Mouse (Mus musculus) neural tube, embryonic 14.5 days (tissue): Measurements from ENCODE around the gene Zdhhc13. TPM values are rescaled to one million over a fixed set of nuclear protein-coding genes. Genes with fewer than 3 reads are reported as not detected.

ENCODE experiments used
- ATAC-seq: fragments of 200-750 bp; cut with Nextera tagmentation; 2 replicates; pipeline ENCODE4 v1.8.0; 2017; ENCODE audit warnings: low read depth, mild to moderate bottlenecking, moderate TSS enrichment, moderate library complexity
- H3K27ac ChIP-seq: fragments of 300-500 bp; sonication (generic); 2 replicates; pipeline ENCODE4 v1.5.1; 2014; ENCODE audit warnings: low read depth, mild to moderate bottlenecking, control low read depth, low read length, moderate library complexity, mixed read lengths
- H3K27me3 ChIP-seq: fragments of 300-500 bp; sonication (generic); 2 replicates; pipeline ENCODE4 v1.6.1; 2014; ENCODE audit warnings: low read length; ENCODE audit not compliant: control insufficient read depth, insufficient read depth
- H3K36me3 ChIP-seq: fragments of 300-500 bp; sonication (generic); 2 replicates; pipeline ENCODE4 v1.6.1; 2014; ENCODE audit warnings: low read length, mixed read lengths; ENCODE audit not compliant: control insufficient read depth, insufficient read depth
- H3K4me1 ChIP-seq: fragments of 300-500 bp; sonication (generic); 2 replicates; pipeline ENCODE4 v1.6.1; 2014; ENCODE audit warnings: low read length; ENCODE audit not compliant: control insufficient read depth, insufficient read depth
- H3K4me2 ChIP-seq: fragments of 300-500 bp; sonication (generic); 2 replicates; pipeline ENCODE4 v1.6.1; 2014; ENCODE audit warnings: mild to moderate bottlenecking, low read depth, low read length, control low read depth
- H3K4me3 ChIP-seq: fragments of 300-500 bp; sonication (generic); 2 replicates; pipeline ENCODE4 v1.5.1; 2014; ENCODE audit warnings: low read depth, low read length, control low read depth, mixed read lengths
- H3K9ac ChIP-seq: fragments of 300-500 bp; sonication (generic); replicated peaks from 2 replicates; pipeline ENCODE4 v1.6.1; 2014; ENCODE audit warnings: low read depth, mild to moderate bottlenecking, control low read depth, low read length, mixed read lengths
- H3K9me3 ChIP-seq: fragments of 300-500 bp; sonication (generic); 2 replicates; pipeline ENCODE4 v1.6.1; 2016; ENCODE audit warnings: low read length; ENCODE audit not compliant: control insufficient read depth
- WGBS: fragments of 180-500 bp; shearing (Covaris S2); extraction: QIAGEN DNeasy Blood & Tissue Kit; methylation state at CpG from one replicate; pipeline ENCODE4 v1.1.7; 2014; 5-methylcytosine and 5-hydroxymethylcytosine counted together
- polyA plus RNA-seq: library from polyadenylated mRNA; unstranded; fragments of >200 nt; fragmentation: Nextera tagmentation; extraction: Ambion mirVana; gene quantifications from 2 replicates; pipeline ENCODE4 v1.2.1, GENCODE M21; 2014

The Zdhhc13 gene
- polyA plus RNA-seq, 1 experiment from 2014 or later, result 48.1 TPM

DNA sequence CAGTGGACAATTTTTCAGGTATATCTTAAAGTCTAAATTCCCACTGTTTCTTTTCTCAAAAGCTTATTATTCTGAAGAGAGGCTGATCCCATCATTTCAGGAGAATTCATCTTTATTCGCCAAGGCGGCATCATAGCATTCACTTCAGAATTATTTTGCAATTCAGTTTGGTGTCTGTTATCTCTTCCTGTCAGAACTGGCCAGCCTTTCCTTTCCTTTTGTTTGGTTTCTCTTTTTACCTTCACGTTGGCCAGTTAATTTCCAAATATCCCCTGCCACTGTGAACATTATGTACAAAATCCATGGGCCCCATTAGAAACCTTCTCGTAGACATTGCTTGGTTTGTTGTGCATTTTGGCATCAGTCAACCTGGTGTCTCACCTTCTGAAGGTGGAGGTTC lies 70.6 kb downstream of the Zdhhc13 start:
- H3K27me3 ChIP-seq, result no peaks in the 10 kb centered on the region

GRCm38 (mm10) chr7:48860948-48861347 lies 72.1 kb downstream of the Zdhhc13 start:
- ATAC-seq, result no peak

More for the DNA sequence above, 70.6 kb downstream of the Zdhhc13 start:
- Histone ChIP-seq H3K4me1 (no peaks in the 10 kb centered on the region), H3K27ac (no peak overlapping the region), H3K4me2 (no peak overlapping the region), H3K36me3 (no peaks in the 10 kb centered on the region), H3K9ac (no peak overlapping the region), H3K9me3 (no peaks in the 10 kb centered on the region), H3K4me3 (no peak overlapping the region)
- 91% methylated on average over 4 of the region's 4 CpGs for WGBS
- no peak for ATAC-seq

DNA sequence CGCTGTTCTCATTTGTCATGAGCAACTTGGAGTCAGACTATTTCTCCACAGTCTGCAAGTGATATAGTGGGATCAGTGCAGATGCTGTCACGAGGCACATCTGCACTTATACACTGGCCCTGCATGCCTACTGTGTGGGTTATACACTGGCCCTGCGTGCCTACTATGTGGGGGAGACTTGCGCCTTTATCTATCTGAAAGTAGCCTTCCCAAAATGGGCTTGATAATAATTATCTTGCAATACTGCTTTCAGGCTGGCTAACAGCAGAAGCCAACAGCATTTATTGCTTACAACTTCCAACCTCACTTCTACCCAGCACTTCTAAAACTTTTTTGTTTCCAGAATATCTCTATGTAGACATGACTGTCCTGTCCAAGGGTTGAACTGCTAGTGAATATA lies 73.0 kb downstream of the Zdhhc13 start:
- Histone ChIP-seq H3K4me1 (no peaks in the 10 kb centered on the region), H3K9me3 (no peaks in the 10 kb centered on the region), H3K27ac (no peak overlapping the region), H3K4me2 (no peak overlapping the region), H3K27me3 (no peaks in the 10 kb centered on the region), H3K9ac (no peak overlapping the region), H3K4me3 (no peak overlapping the region), H3K36me3 (no peaks in the 10 kb centered on the region)
- ATAC-seq, result no peak
- WGBS, result 89% methylated on average over 4 of the region's 4 CpGs

More at GRCm38 (mm10) chr7:48860948-48861347, 72.1 kb downstream of the Zdhhc13 start:
- Histone ChIP-seq H3K4me2 (no peak overlapping the region), H3K27ac (no peak overlapping the region), H3K27me3 (no peaks in the 10 kb centered on the region), H3K36me3 (no peaks in the 10 kb centered on the region), H3K4me3 (no peak overlapping the region), H3K4me1 (no peaks in the 10 kb centered on the region), H3K9ac (no peak overlapping the region), H3K9me3 (no peaks in the 10 kb centered on the region)
- WGBS, result 27% methylated on average over 1 of the region's 1 CpGs

GRCm38 (mm10) chr7:48864199-48864598 lies 75.4 kb downstream of the Zdhhc13 start:
- no peaks in the 10 kb centered on the region for H3K36me3 ChIP-seq
- H3K27ac ChIP-seq, result no peak overlapping the region
- no peak overlapping the region for H3K9ac ChIP-seq
- no peaks in the 10 kb centered on the region for H3K4me1 ChIP-seq
- ATAC-seq, result no peak
- no peaks in the 10 kb centered on the region for H3K27me3 ChIP-seq
- no peak overlapping the region for H3K4me3 ChIP-seq
- H3K4me2 ChIP-seq, result no peak overlapping the region
- H3K9me3 ChIP-seq, result no peaks in the 10 kb centered on the region

DNA sequence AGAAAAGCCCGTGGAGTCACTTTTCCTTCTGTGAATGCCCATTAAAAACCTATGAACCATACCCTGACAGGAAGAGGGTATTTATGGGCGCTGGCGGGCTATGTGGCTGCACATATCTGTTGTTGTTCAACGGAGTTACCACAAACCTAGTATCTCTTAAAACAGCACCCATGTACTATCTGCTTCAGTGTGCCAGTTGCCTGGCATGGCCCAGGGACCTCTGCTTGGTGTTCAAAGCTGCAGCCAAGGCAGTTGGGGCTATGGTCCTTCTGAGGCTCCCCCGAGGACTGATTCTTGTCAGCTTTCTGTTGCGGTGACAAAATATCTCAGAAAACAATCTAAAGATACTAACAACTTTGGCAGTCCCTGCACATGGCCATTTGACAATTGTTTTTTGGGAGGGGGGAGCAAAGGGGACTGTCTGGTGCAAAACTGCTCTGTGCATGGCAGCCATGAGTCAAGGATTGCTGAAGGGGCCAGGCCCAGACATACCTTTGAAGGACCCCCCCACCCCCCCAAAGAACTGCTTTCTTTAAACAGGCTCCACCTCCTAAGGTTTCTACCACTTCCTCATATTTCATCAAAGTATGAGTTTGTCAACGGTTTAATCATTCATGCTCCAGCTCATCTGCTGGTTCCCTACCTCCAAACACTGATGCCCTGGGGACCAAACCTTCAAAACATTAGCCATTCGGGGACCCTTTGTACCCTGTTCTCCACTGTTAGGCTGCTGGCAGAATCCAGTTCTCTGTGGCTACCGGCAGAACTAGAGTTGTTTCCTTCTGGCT lies 76.1 kb downstream of the Zdhhc13 start:
- no peak overlapping the region for H3K4me3 ChIP-seq
- no peak overlapping the region for H3K9ac ChIP-seq
- no peaks in the 10 kb centered on the region for H3K4me1 ChIP-seq
- H3K36me3 ChIP-seq, result no peaks in the 10 kb centered on the region
- no peak overlapping the region for H3K27ac ChIP-seq
- no peak for ATAC-seq
- H3K9me3 ChIP-seq, result no peaks in the 10 kb centered on the region
- H3K4me2 ChIP-seq, result no peak overlapping the region
- 93% methylated on average over 9 of the region's 9 CpGs for WGBS
- no peaks in the 10 kb centered on the region for H3K27me3 ChIP-seq

GRCm38 (mm10) chr7:48867576-48867975 lies 78.8 kb downstream of the Zdhhc13 start:
- Histone ChIP-seq H3K4me1 (no peaks in the 10 kb centered on the region), H3K4me3 (no peak overlapping the region), H3K27me3 (no peaks in the 10 kb centered on the region), H3K9me3 (no peaks in the 10 kb centered on the region), H3K4me2 (no peak overlapping the region), H3K27ac (no peak overlapping the region), H3K9ac (no peak overlapping the region), H3K36me3 (no peaks in the 10 kb centered on the region)
- no peak for ATAC-seq
- 93% methylated on average over 18 of the region's 18 CpGs for WGBS

DNA sequence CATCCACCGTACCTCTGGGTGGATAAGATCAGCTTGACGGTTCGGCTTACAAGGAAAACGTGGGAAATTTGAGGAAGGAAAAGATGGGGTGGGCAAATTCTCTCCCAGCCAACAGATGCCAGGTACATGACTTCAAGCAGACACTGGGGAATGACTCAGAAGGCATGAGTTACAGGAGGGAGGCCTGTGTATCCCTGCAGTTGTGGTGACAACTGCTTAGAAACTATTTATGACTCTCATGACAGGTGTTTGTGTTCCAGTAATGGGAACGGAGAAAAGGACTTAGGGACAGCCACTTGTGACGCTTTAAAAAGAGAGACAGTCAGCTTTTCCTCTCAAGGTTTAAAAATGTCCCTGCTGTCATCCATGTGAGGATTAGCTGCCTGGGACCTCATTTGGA lies 81.3 kb downstream of the Zdhhc13 start:
- Histone ChIP-seq H3K27ac (no peak overlapping the region), H3K9me3 (no peaks in the 10 kb centered on the region), H3K4me2 (no peak overlapping the region), H3K4me3 (no peak overlapping the region), H3K9ac (no peak overlapping the region), H3K27me3 (no peaks in the 10 kb centered on the region), H3K36me3 (no peaks in the 10 kb centered on the region), H3K4me1 (no peaks in the 10 kb centered on the region)
- no peak for ATAC-seq
- 87% methylated on average over 6 of the region's 6 CpGs for WGBS

GRCm38 (mm10) chr7:48870579-48871180 lies 81.9 kb downstream of the Zdhhc13 start:
- no peak overlapping the region for H3K4me3 ChIP-seq
- H3K27me3 ChIP-seq, result no peaks in the 10 kb centered on the region
- WGBS, result 93% methylated on average over 21 of the region's 21 CpGs
- no peak overlapping the region for H3K4me2 ChIP-seq
- H3K4me1 ChIP-seq, result no peaks in the 10 kb centered on the region
- no peak overlapping the region for H3K9ac ChIP-seq
- no peaks in the 10 kb centered on the region for H3K36me3 ChIP-seq
- H3K9me3 ChIP-seq, result no peaks in the 10 kb centered on the region
- ATAC-seq, result no peak
- H3K27ac ChIP-seq, result no peak overlapping the region

DNA sequence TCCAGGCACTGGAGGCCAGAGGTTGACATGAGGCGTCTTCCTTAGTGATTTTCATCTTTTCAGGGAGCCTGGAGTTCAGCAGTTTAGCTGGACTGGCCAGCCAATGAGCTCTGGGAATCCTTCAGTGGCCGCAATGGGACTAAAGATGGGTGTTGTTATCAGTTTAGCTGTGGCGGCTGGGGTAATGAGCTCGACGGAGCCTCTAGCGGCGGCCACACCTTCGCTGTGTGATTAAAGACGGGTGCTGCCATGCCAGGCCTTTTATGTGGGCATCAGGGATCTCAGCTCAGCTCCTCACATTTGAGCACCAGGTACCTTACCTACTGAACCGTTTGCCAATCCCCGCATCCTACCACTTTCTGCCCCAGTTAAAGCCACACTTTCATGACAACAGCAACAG lies 82.5 kb downstream of the Zdhhc13 start:
- Histone ChIP-seq H3K9me3 (no peaks in the 10 kb centered on the region), H3K36me3 (no peaks in the 10 kb centered on the region), H3K27ac (no peak overlapping the region), H3K4me3 (no peak overlapping the region), H3K4me1 (no peaks in the 10 kb centered on the region), H3K27me3 (no peaks in the 10 kb centered on the region), H3K9ac (no peak overlapping the region), H3K4me2 (no peak overlapping the region)
- ATAC-seq, result no peak
- 93% methylated on average over 11 of the region's 11 CpGs for WGBS
